In genomic region chr13:74522141-74522480, GRCm38 (mm10) we compare ENCODE assay signal across 8 mouse cellular contexts. TPM values are rescaled to one million over a fixed set of nuclear protein-coding genes. Genes with fewer than 3 reads are reported as not detected.
A peak's percentile ranks its signal among the peaks of the same experiment; 100 is the strongest.
DNase-seq lines count a peak whose midpoint lies in the region; ATAC-seq and TF ChIP-seq lines count a peak whose summit lies in the region.
"Not testable (repeated sequence)": the region's sequence is repeated elsewhere in the genome, so short reads cannot be mapped to it uniquely, and the experiment has no call there.

No protein-coding gene starts in this region.

- not testable (repeated sequence) for H3K36me3 ChIP-seq in forebrain, embryonic 12.5 days (replicated peaks); heart, embryonic 15.5 days; intestine, embryonic 16.5 days (ENCODE audit: control insufficient read depth, insufficient read depth, low read length); limb, embryonic 14.5 days (ENCODE audit: control insufficient read depth, insufficient read depth, low read length); lung, embryonic 16.5 days (ENCODE audit: control insufficient read depth, insufficient read depth, low read length); midbrain, postnatal 0 days (ENCODE audit: insufficient read depth, low read length); stomach, postnatal 0 days (ENCODE audit: control insufficient read depth, insufficient read depth, low read length)

- TF ChIP-seq POLR2A in cerebellum, adult 2 months (IDR thresholded peaks at IDR 0.05; ENCODE audit: borderline replicate concordance, insufficient read depth, low read length); limb, embryonic 14.5 days (IDR thresholded peaks at IDR 0.05; ENCODE audit: borderline replicate concordance, extremely low read depth, insufficient read depth, insufficient read length): not testable (repeated sequence)

- ATAC-seq in forebrain, embryonic 12.5 days (ENCODE audit: low FRiP score); heart, embryonic 15.5 days (replicated peaks; ENCODE audit: insufficient number of reproducible peaks, insufficient read depth, low FRiP score, low read depth); intestine, embryonic 16.5 days; lung, embryonic 16.5 days (ENCODE audit: low read depth); midbrain, postnatal 0 days (ENCODE audit: low FRiP score); stomach, postnatal 0 days (ENCODE audit: low FRiP score, low TSS enrichment): not testable (repeated sequence)
- peak; percentile 67 for ATAC-seq in limb, embryonic 14.5 days (ENCODE audit: low FRiP score, low read depth)

- H3K27ac ChIP-seq in cerebellum, adult 2 months (ENCODE audit: insufficient read depth, low read length); forebrain, embryonic 12.5 days; intestine, embryonic 16.5 days (ENCODE audit: low read length); midbrain, postnatal 0 days (ENCODE audit: low read depth, low read length): not testable (repeated sequence)
- peak overlapping the region; percentile 98 for H3K27ac ChIP-seq in heart, embryonic 15.5 days
- peak overlapping the region; percentile 88; the same call in 1 of the 2 replicates for H3K27ac ChIP-seq in limb, embryonic 14.5 days (replicated peaks; ENCODE audit: low read depth, low read length)
- H3K27ac ChIP-seq in lung, embryonic 16.5 days (ENCODE audit: low read length) = peak overlapping the region; percentile 72
- 0 out of 2 replicates have a peak overlapping the region, but pooled peaks have one; percentile 71 for H3K27ac ChIP-seq in stomach, postnatal 0 days (replicated peaks)

- DNase-seq in cerebellum, adult 2 months; limb, embryonic 14.5 days (ENCODE audit: low spot score); midbrain, postnatal 0 days (ENCODE audit: low spot score); stomach, postnatal 0 days (ENCODE audit: low spot score): not testable (repeated sequence)

- WGBS in cerebellum, adult 2 months = under 1% methylated on average over 3 of the region's 3 CpGs
- WGBS in forebrain, embryonic 12.5 days = 2% methylated on average over 3 of the region's 3 CpGs
- 1% methylated on average over 3 of the region's 3 CpGs for WGBS in heart, embryonic 15.5 days
- 2% methylated on average over 3 of the region's 3 CpGs for WGBS in intestine, embryonic 16.5 days
- 0% methylated on average over 3 of the region's 3 CpGs for WGBS in limb, embryonic 14.5 days
- WGBS in lung, embryonic 16.5 days = 0% methylated on average over 3 of the region's 3 CpGs
- 3% methylated on average over 3 of the region's 3 CpGs for WGBS in midbrain, postnatal 0 days
- 3% methylated on average over 3 of the region's 3 CpGs for WGBS in stomach, postnatal 0 days

- H3K4me3 ChIP-seq in cerebellum, adult 2 months (replicated peaks; ENCODE audit: insufficient read depth, low read depth, low read length) = peak overlapping the region; percentile 64
- H3K4me3 ChIP-seq in forebrain, embryonic 12.5 days (replicated peaks) = peak overlapping the region; percentile 41
- H3K4me3 ChIP-seq in heart, embryonic 15.5 days = peak overlapping the region; percentile 69
- H3K4me3 ChIP-seq in intestine, embryonic 16.5 days (ENCODE audit: low read length) = peak overlapping the region; percentile 59
- H3K4me3 ChIP-seq in limb, embryonic 14.5 days (replicated peaks; ENCODE audit: low read length) = peak overlapping the region; percentile 55
- H3K4me3 ChIP-seq in lung, embryonic 16.5 days (ENCODE audit: low read length) = peak overlapping the region; percentile 62
- H3K4me3 ChIP-seq in midbrain, postnatal 0 days (ENCODE audit: low read depth, low read length) = peak overlapping the region; percentile 47
- H3K4me3 ChIP-seq in stomach, postnatal 0 days (ENCODE audit: low read depth, low read length) = peak overlapping the region; percentile 40

- not testable (repeated sequence) for H3K27me3 ChIP-seq in cerebellum, adult 2 months (ENCODE audit: control insufficient read depth, insufficient read depth, low read length); forebrain, embryonic 12.5 days; heart, embryonic 15.5 days; intestine, embryonic 16.5 days (replicated peaks; ENCODE audit: control insufficient read depth, insufficient read depth, low read length); limb, embryonic 14.5 days (ENCODE audit: control insufficient read depth, insufficient read depth, low read length); lung, embryonic 16.5 days (ENCODE audit: control insufficient read depth, insufficient read depth, low read depth, low read length); midbrain, postnatal 0 days (ENCODE audit: insufficient read depth, low read length); stomach, postnatal 0 days (ENCODE audit: control insufficient read depth, insufficient read depth, low read length)

- H3K9ac ChIP-seq in forebrain, embryonic 12.5 days = peak overlapping the region; percentile 49
- peak overlapping the region; percentile 67 for H3K9ac ChIP-seq in heart, embryonic 15.5 days
- peak overlapping the region; percentile 67 for H3K9ac ChIP-seq in intestine, embryonic 16.5 days (ENCODE audit: low read depth, low read length)
- peak overlapping the region; percentile 40; the same call in 1 of the 2 replicates for H3K9ac ChIP-seq in limb, embryonic 14.5 days (ENCODE audit: low read depth, low read length, severe bottlenecking)
- peak overlapping the region; percentile 74 for H3K9ac ChIP-seq in lung, embryonic 16.5 days (ENCODE audit: low read length)
- H3K9ac ChIP-seq in midbrain, postnatal 0 days (replicated peaks; ENCODE audit: low read length, poor library complexity, severe bottlenecking) = not testable (repeated sequence)
- peak overlapping the region; percentile 35; the same call in 1 of the 2 replicates for H3K9ac ChIP-seq in stomach, postnatal 0 days (ENCODE audit: low read length)

- not testable (repeated sequence) for TF ChIP-seq CTCF in cerebellum, adult 2 months (IDR thresholded peaks at IDR 0.05; ENCODE audit: borderline replicate concordance, insufficient read depth, low read depth, low read length); midbrain, postnatal 0 days (IDR thresholded peaks at IDR 0.05); stomach, postnatal 0 days (IDR thresholded peaks at IDR 0.05; ENCODE audit: low read depth)

- not testable (repeated sequence) for H3K9me3 ChIP-seq in forebrain, embryonic 12.5 days; heart, embryonic 15.5 days (replicated peaks); intestine, embryonic 16.5 days (ENCODE audit: control insufficient read depth, low read length); limb, embryonic 14.5 days (ENCODE audit: control insufficient read depth, low read length); lung, embryonic 16.5 days (ENCODE audit: control insufficient read depth, low read length); midbrain, postnatal 0 days (ENCODE audit: low read length); stomach, postnatal 0 days (ENCODE audit: control insufficient read depth, low read length)

- not testable (repeated sequence) for TF ChIP-seq EP300 in stomach, postnatal 0 days (optimal IDR thresholded peaks at IDR 0.05)

- H3K4me1 ChIP-seq in cerebellum, adult 2 months (ENCODE audit: control insufficient read depth, insufficient read depth, low read length); forebrain, embryonic 12.5 days; heart, embryonic 15.5 days (replicated peaks); intestine, embryonic 16.5 days (ENCODE audit: control insufficient read depth, insufficient read depth, low read length); limb, embryonic 14.5 days (ENCODE audit: control insufficient read depth, insufficient read depth, low read length); lung, embryonic 16.5 days (replicated peaks; ENCODE audit: control insufficient read depth, insufficient read depth, low read length); midbrain, postnatal 0 days (ENCODE audit: insufficient read depth, low read length); stomach, postnatal 0 days (replicated peaks; ENCODE audit: control insufficient read depth, insufficient read depth): not testable (repeated sequence)

- H3K4me2 ChIP-seq in forebrain, embryonic 12.5 days = peak overlapping the region; percentile 65
- H3K4me2 ChIP-seq in heart, embryonic 15.5 days = peak overlapping the region; percentile 81
- peak overlapping the region; percentile 73 for H3K4me2 ChIP-seq in intestine, embryonic 16.5 days (ENCODE audit: low read depth, low read length)
- peak overlapping the region; percentile 60 for H3K4me2 ChIP-seq in limb, embryonic 14.5 days (replicated peaks; ENCODE audit: low read depth, low read length, severe bottlenecking)
- H3K4me2 ChIP-seq in lung, embryonic 16.5 days (ENCODE audit: low read depth, low read length) = peak overlapping the region; percentile 79
- peak overlapping the region; percentile 67 for H3K4me2 ChIP-seq in midbrain, postnatal 0 days (ENCODE audit: low read depth, low read length, poor library complexity, severe bottlenecking)
- H3K4me2 ChIP-seq in stomach, postnatal 0 days (replicated peaks; ENCODE audit: low read depth) = peak overlapping the region; percentile 63

RNA-seq across cellular contexts. Expression of gene Zfp825, which starts 28.3 kb away (rescaled TPM):
- polyA plus RNA-seq in cerebellum, adult 2 months (2012; rRNA removed) = 8.6 and 8.8 TPM in 2 replicates
- 19.5 and 20.4 TPM in 2 replicates for polyA plus RNA-seq in forebrain, embryonic 12.5 days (2016; fragmentation: Nextera tagmentation; extraction: Ambion mirVana)
- polyA plus RNA-seq in heart, embryonic 15.5 days (2015; fragmentation: Nextera tagmentation; extraction: Ambion mirVana) = 11.8 and 12.7 TPM in 2 replicates
- polyA plus RNA-seq in intestine, embryonic 16.5 days (2015; fragmentation: Nextera tagmentation; extraction: Ambion mirVana) = 12.8 and 15.2 TPM in 2 replicates
- polyA plus RNA-seq in limb, embryonic 14.5 days (2012; rRNA removed) = 6.4 and 9.9 TPM in 2 replicates
- polyA plus RNA-seq in limb, embryonic 14.5 days (2014; fragmentation: Nextera tagmentation; extraction: Ambion mirVana) = 20.1 and 21.1 TPM in 2 replicates
- 23.7 TPM in 2 replicates for polyA plus RNA-seq in lung, embryonic 16.5 days (2015; fragmentation: Nextera tagmentation; extraction: Ambion mirVana)
- total RNA-seq in midbrain, postnatal 0 days (2014; rRNA removed) = 4.1 and 7.4 TPM in 2 replicates
- 9.9 and 11.4 TPM in 2 replicates for polyA plus RNA-seq in midbrain, postnatal 0 days (2015; fragmentation: Nextera tagmentation; extraction: Ambion mirVana)
- polyA plus RNA-seq in stomach, postnatal 0 days (2015; fragmentation: Nextera tagmentation; extraction: Ambion mirVana) = 10.6 and 10.7 TPM in 2 replicates
